Mouse (Mus musculus) neutrophil, adult 65 days (primary cell): ENCODE results near the gene Prepl. TPM values are rescaled to one million over a fixed set of nuclear protein-coding genes. Genes with fewer than 3 reads are reported as not detected.

Experiments
- total RNA-seq: library from RNA; stranded (reverse); gene quantifications from 2 replicates; pipeline ENCODE4 v1.2.4, GENCODE M21; 2023

The Prepl gene
- total RNA-seq = 7.0 and 8.8 TPM in 2 replicates

DNA sequence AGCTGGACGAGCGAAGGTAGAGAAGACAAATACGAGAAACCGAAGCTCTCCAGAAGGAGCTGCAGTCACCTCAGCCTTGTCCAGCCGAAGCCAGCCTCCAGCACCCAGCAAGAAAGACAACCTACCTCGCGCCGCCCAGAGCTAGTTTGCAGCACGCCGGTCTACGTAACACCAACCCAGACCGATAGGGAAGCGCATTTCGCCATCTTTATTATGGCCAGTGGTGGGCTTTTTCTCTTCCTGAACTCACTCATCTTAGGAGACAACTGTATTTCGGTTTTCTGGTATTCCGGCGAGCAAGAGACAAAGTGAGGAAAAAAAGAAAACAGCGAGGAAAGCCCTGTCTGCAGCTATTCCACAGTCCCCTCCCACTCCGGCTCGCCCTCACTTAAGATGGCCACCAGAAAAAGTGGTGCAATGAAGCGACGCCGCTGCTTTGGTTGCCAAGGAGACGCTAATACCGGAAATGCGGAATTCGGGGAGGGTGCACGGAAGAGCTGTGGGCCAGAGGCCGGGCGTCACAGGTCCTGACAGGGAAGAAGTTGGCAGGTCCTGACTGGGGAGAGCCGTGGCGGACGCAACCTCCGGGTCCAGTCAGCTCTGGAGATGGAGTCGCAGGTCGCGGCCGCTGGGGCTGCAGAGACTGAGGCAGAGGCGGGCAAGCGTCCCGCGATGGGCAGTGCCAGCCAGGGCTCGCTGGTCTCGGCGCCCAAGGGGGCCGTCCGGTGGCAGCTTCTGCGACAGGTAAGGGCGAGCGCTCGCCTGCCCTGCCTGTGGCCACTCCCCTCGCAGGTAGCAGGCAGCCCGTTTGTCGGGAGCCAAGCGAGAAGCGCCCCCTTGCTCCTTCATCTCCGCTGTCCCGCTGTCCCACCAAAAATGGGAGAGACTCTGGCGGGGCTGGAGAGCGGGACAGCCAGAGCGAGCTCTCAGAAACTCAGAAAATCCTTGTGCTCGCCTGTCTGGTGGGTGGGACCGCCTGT is at the start of gene Prepl, which contains the start of gene Camkmt:
Gene Prepl, minus strand, starts transcription at position 122 of the 980 bp plus-strand sequence.
Gene Camkmt, plus strand, starts transcription at position 433 of the 980 bp plus-strand sequence.

DNA sequence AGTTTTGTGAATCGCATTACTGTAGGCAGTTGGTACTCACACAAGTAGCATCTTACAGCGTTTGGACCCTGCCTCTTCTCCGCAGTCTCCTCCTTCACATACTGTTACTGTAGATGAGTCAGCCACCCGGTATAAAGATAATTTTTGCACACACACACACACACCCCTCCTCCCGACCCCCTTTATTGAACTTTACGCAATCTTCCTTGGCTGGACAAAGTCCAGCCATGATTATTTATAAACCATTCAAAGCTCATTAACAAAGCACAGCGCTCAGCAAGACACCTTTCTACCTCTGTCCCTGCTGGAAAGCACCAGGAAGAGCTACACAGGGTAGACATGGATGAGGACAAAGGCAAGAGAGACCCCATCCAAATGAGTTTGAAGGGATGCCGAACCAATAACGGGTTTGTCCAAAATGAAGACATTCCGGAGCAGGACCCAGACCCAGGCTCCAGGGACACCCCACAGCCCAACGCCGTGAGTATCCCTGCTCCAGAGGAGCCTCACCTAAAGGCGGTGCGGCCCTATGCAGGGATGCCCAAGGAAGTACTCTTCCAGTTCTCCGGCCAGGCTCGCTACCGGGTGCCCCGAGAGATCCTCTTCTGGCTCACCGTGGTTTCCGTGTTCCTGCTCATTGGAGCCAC is 61.8 kb downstream of the Prepl start, which contains the start of gene Slc3a1:
Gene Slc3a1, plus strand, starts transcription at position 284 of the 647 bp plus-strand sequence.

Other genes with a start within 250 kb of the Prepl start
- gene Ppm1b, start 133.5 kb downstream of the Prepl start, total RNA-seq = 32.8 and 50.0 TPM in 2 replicates
- 0.16 and 0.25 TPM in 2 replicates for gene Slc3a1, start 61.9 kb downstream of the Prepl start, total RNA-seq
- gene Camkmt, start 311 bp upstream of the Prepl start, total RNA-seq = 5.8 and 7.9 TPM in 2 replicates